ENCODE assay signal across 14 mouse cellular contexts in genomic region chr6:88741041-88741440, GRCm38 (mm10). TPM values are rescaled to one million over a fixed set of nuclear protein-coding genes. Genes with fewer than 3 reads are reported as not detected.
DNase-seq lines count a peak whose midpoint lies in the region; ATAC-seq and TF ChIP-seq lines count a peak whose summit lies in the region.
"Had no signal": no experiment of that assay in that cellular context is flagged by ENCODE, and none has a peak within 500 bp of the region (broad histone marks: within the 10 kb centered on the region; RNA-seq: fewer than 3 reads in every experiment).

No protein-coding gene starts in this region.

- no peak for ATAC-seq in kidney, postnatal 0 days (replicated peaks; ENCODE audit: low FRiP score, low read depth)
- ATAC-seq in megakaryocyte progenitor cell, adult 5-6 weeks (replicated peaks; ENCODE audit: poor library complexity), result peak; percentile 94

- WGBS in kidney, postnatal 0 days, result 80% methylated on average over 3 of the region's 3 CpGs

- no peaks in the 10 kb centered on the region for H3K36me3 ChIP-seq in kidney, postnatal 0 days (ENCODE audit: insufficient read depth, low read length)
- H3K36me3 ChIP-seq: forebrain, embryonic 10.5 days; limb, embryonic 10.5 days had no signal

- H3K9me3 ChIP-seq in kidney, postnatal 0 days (replicated peaks; ENCODE audit: low read length), result no peaks in the 10 kb centered on the region
- H3K9me3 ChIP-seq: forebrain, embryonic 10.5 days; limb, embryonic 10.5 days had no signal

- H3K27me3 ChIP-seq in kidney, postnatal 0 days (ENCODE audit: insufficient read depth, low read length), result no peaks in the 10 kb centered on the region

- H3K4me1 ChIP-seq in kidney, postnatal 0 days (replicated peaks; ENCODE audit: insufficient read depth, low read length), result peaks cover 28% of the 10 kb centered on the region
- H3K4me1 ChIP-seq in brown adipose tissue, adult 24 weeks (ENCODE audit: control insufficient read depth, insufficient read depth, insufficient read length, low read length), result peaks cover 56% of the 10 kb centered on the region

- DNase-seq in kidney, postnatal 0 days (ENCODE audit: low spot score), result no peak
- no peak for DNase-seq in kidney, postnatal 36 days
- peak; percentile 79 for DNase-seq in liver
- no peak for DNase-seq in heart, adult 9 months (ENCODE audit: low spot score in 2 of 2)
- DNase-seq in T-cell, adult 2 months (ENCODE audit: low spot score), result no peak
- DNase-seq in cerebellum, postnatal 10 days, result no peak
- DNase-seq: lung, embryonic 14.5 days; spleen, adult 18-20 months; thymus, postnatal 4 days had no signal

- no peak overlapping the region for H3K9ac ChIP-seq in kidney, postnatal 0 days (ENCODE audit: low read depth, low read length)
- H3K9ac ChIP-seq: lung, embryonic 14.5 days had no signal

- 0 out of 2 replicates have a peak overlapping the region, but pooled peaks have one; percentile 5 for H3K27ac ChIP-seq in kidney, postnatal 0 days
- 0 out of 2 replicates have a peak overlapping the region, but pooled peaks have one; percentile 4 for H3K27ac ChIP-seq in brown adipose tissue, adult 24 weeks (replicated peaks; ENCODE audit: low read depth, low read length)
- H3K27ac ChIP-seq: forebrain, embryonic 10.5 days; limb, embryonic 10.5 days; macrophage had no signal

- no peak for TF ChIP-seq CTCF in kidney, postnatal 0 days (IDR thresholded peaks at IDR 0.05; ENCODE audit: low read depth)

- H3K4me3 ChIP-seq in kidney, postnatal 0 days (replicated peaks; ENCODE audit: low read depth, low read length), result no peak overlapping the region
- no peak overlapping the region for H3K4me3 ChIP-seq in brown adipose tissue, adult 24 weeks (ENCODE audit: insufficient read depth, low read depth, low read length)
- H3K4me3 ChIP-seq: forebrain, embryonic 10.5 days; limb, embryonic 10.5 days had no signal

- H3K4me2 ChIP-seq in kidney, postnatal 0 days (ENCODE audit: low read length), result no peak overlapping the region
- H3K4me2 ChIP-seq: lung, embryonic 14.5 days had no signal

RNA-seq across cellular contexts. Expression of gene Mgll, which starts 16.8 kb away (rescaled TPM):
- polyA plus RNA-seq in kidney, postnatal 0 days (2015; fragmentation: Nextera tagmentation; extraction: Ambion mirVana), result 43.6 and 51.4 TPM in 2 replicates
- polyA plus RNA-seq in brown adipose tissue, adult 24 weeks (2012; ENCODE audit: insufficient read depth, insufficient read length, missing spikeins), result 257 and 493 TPM in 2 replicates
- 1.7 and 1.9 TPM in 2 replicates for total RNA-seq in megakaryocyte progenitor cell, adult 5-6 weeks (2015)
- total RNA-seq in megakaryocyte progenitor cell, adult 5-6 weeks (2017), result 1.6 and 2.7 TPM in 2 replicates
